Mouse (Mus musculus): ENCODE data around the gene Xrra1. TPM values are rescaled to one million over a fixed set of nuclear protein-coding genes. Genes with fewer than 3 reads are reported as not detected.

Gene Xrra1
- not detected for polyA plus RNA-seq (2017; shearing (Covaris generic))

GRCm38 (mm10) chr7:99858813-99859585 lies at the start of gene Xrra1:
TSS of gene Xrra1 (plus strand) at chr7:99859116.

GRCm38 (mm10) chr7:99828083-99828570 lies 30.8 kb upstream of the Xrra1 start, which contains the start of gene Neu3:
TSS of gene Neu3 (minus strand) at chr7:99828417.

GRCm38 (mm10) chr7:99863362-99863761 lies 4.4 kb downstream of the Xrra1 start, which contains the start of gene Spcs2:
TSS of gene Spcs2 (minus strand) at chr7:99863462.

Other genes starting within 250 kb of the Xrra1 start
- gene Tpbgl, start 232.0 kb upstream of the Xrra1 start, polyA plus RNA-seq (2017; shearing (Covaris generic)), result not detected
- gene Slco2b1, start 147.8 kb upstream of the Xrra1 start, polyA plus RNA-seq (2017; shearing (Covaris generic)), result 0.37 TPM
- not detected for gene Olfr520, start 128.8 kb upstream of the Xrra1 start, polyA plus RNA-seq (2017; shearing (Covaris generic))
- gene Olfr521, start 95.6 kb upstream of the Xrra1 start, polyA plus RNA-seq (2017; shearing (Covaris generic)), result not detected
- 35.1 TPM for gene Neu3, start 30.7 kb upstream of the Xrra1 start, polyA plus RNA-seq (2017; shearing (Covaris generic))
- 502 TPM for gene Spcs2, start 4.3 kb downstream of the Xrra1 start, polyA plus RNA-seq (2017; shearing (Covaris generic))
- gene Rnf169, start 121.3 kb downstream of the Xrra1 start, polyA plus RNA-seq (2017; shearing (Covaris generic)), result 3.7 TPM
- not detected for gene Chrdl2, start 147.1 kb downstream of the Xrra1 start, polyA plus RNA-seq (2017; shearing (Covaris generic))

Measured in activated CD4-positive, CD25-positive, alpha-beta regulatory T cell, adult 9 weeks (primary cell).